Mouse (Mus musculus): ENCODE results near the gene Mrpl43.

Gene Mrpl43

GRCm38 (mm10) chr19:44977148-44977547 lies 29.1 kb downstream of the Mrpl43 start:
- DNase-seq (ENCODE audit: low spot score in 2 of 2), result no peak

GRCm38 (mm10) chr19:44976636-44977035 lies 29.6 kb downstream of the Mrpl43 start:
- no peak for DNase-seq (ENCODE audit: low spot score in 2 of 2)

- no peak for DNase-seq (ENCODE audit: low spot score in 2 of 2)
These were observed 37.9 kb downstream of the Mrpl43 start for GRCm38 (mm10) chr19:44968329-44968728.

- DNase-seq (ENCODE audit: low spot score in 2 of 2), result no peak
These were observed 40.3 kb downstream of the Mrpl43 start for GRCm38 (mm10) chr19:44965978-44966377.

GRCm38 (mm10) chr19:44959633-44960032 lies 46.6 kb downstream of the Mrpl43 start:
- no peak for DNase-seq (ENCODE audit: low spot score in 2 of 2)
